Mouse (Mus musculus): ENCODE measurements around the gene Plcl1.

GRCm38 (mm10) chr1:55448104-55448503 lies 42.4 kb downstream of the Plcl1 start:
- TF ChIP-seq CTCF (IDR thresholded peaks at IDR 0.05; ENCODE audit: low read depth) (no peak), EP300 (IDR thresholded peaks at IDR 0.05; ENCODE audit: low read depth) (no peak)

Data from liver, embryonic 14.5 days (tissue).